Mouse (Mus musculus): ENCODE data around the gene Ell.
"Not testable (repeated sequence)": the region's sequence is repeated elsewhere in the genome, so short reads cannot be mapped to it uniquely, and the experiment has no call there.

The Ell gene

DNA sequence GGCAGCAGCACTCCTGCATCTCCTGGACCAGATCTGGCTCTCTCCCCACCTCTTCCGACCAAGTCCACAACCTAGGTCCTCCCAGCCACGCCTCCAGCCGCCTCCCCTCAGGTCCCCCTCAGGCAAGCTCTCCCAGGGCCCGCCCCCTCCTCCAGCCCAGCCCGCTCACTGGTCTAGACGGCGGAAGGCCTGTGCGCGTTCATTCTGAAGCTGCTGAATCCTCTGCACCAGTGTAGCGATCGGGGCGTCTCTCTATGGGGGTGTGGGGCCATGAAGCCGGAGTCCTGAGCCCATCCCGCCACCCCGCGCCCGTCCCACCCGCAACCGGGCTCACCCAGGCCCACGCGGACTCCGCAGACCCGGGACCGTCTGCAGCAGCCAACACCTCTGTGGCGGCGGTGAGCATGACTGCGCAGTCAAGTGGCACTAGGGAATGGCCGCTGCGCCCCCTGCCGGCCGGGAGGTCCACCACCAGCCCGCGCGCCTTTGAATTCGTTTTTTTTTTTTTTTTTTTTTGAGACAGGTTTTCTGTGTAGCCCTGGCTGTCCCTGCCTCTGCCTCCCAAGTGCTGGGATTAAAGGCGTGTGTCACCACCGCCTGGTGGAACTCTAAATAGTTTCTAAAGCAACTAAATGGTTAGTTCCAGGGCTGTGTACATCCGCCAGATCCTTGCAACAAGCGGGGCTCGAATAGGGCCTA lies 32.8 kb upstream of the Ell start, which contains the start of gene Rex1bd:
TSS of gene Rex1bd (minus strand) at position 425 of the 699 bp plus-strand sequence.
- peak; percentile 91 to 93 for DNase-seq (ENCODE audit: low spot score in 2 of 2)

DNA sequence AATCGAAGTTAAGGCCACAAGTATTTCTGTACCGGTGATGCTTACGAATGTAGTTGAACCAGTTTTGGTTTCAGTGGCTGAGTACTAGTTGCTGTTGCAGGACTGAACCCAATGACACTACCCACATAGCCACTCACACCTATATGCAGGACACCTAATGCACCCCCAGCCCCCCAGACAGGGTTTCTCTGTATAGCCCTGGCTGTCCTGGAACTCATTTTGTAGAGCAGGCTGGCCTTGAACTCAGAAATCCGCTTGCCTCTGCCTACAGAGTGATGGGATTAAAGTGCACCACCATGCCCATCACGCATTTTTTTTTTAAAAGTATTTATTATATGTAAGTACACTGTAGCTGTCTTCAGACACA lies 32.2 kb upstream of the Ell start:
- no peak for DNase-seq (ENCODE audit: low spot score in 2 of 2)

DNA sequence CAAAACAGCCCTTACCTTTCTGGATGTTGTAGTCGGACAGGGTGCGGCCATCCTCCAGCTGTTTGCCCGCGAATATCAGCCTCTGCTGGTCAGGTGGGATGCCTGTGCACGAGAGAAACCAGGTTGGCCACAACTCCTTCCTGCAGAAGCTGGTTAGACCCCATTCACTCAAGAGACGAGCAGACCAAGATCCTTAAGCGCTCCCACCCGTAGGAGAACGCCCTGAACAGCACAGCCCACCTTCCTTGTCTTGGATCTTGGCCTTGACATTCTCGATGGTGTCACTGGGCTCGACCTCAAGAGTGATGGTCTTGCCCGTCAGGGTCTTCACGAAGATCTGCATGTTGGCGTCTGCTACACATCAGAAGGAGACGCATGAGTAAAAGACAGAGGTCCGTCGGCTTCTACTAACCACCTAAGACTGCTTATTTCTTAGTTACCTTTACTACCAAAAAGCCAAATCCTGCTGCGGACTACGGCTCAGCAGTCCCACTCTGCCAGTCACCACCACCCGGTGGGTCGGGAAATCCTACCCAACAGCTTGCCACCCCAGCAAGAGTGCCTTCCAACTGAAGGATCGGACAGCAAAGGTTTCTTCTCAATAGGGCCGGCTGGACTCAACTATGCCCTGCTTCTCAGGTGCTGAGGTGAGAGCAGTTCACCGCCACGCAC lies 29.8 kb upstream of the Ell start:
- DNase-seq (ENCODE audit: low spot score in 2 of 2) = no peak

DNA sequence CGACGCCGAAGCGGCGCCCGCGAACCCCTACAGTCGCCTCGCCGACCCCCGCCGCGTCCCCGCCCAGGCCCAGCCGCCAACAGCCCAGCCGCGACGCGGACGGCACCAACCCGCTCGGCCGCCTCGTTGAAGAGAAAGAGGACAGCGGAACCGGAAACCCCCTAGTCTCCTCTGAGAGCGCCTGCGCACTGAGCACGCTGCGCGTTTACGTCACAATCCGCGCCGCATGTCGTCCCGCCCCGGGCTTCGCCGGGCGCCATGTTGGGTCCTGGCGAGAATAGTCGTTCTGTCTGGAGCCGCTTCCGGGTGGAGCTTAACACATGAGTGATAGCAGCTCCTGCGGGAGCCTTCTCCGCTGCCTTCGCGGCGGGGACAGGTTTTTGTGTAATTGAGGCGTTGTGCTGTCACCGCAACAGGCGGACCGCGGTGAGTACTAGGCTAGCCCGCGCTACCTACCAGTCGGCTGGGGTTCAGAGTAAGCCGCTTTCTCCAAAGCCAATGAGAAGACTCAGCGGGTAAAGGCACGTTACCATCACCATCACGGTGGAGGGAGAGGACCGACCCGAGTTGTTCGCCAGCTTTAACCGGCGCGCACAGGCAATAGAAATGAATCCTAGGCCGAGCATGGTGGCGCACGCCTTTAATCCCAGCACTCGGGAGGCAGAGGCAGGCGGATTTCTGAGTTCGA lies 28.9 kb upstream of the Ell start, which contains the start of gene Uba52:
TSS of gene Uba52 (minus strand) at position 574 of the 688 bp plus-strand sequence.
- peak; percentile 97 for DNase-seq (ENCODE audit: low spot score in 2 of 2)

DNA sequence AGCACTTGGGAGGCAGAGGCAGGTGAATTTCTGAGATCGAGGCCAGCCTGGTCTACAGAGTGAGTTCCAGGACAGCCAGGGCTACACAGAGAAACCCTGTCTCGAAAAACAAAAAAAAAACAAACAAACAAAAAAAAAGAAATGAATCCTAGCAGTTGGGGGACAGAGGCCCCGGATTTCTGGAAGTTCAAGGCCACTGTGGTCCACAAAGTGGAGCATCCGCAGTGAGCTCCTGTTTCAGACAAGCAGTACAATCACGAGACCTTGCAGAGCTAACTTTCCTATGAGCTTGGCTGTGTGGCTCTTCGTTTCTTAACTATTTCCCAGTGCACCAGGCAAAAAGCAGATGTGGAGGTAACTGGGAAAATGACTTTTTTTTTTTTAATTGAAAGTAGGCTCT lies 28.1 kb upstream of the Ell start:
- DNase-seq (ENCODE audit: low spot score in 2 of 2) = not testable (repeated sequence)

DNA sequence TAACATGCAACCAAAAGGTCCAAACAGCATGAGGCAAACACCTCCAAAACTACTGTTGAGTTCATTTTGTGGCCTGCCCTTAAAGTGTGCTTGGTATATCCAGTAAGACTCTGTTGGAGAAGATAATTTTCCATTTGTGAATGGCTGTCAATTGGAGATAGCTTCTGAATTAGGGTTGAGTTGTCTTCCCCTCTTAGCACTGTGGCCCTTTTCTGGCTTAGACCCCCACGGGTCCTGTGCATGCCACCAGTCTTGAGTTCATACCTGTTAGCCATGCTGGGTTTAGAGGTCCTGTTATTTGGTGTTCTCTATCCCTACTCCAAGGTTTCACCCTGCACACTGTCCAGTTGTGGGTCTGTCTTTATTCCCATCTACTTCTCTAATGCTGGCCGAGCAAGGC lies 27.5 kb upstream of the Ell start:
- no peak for DNase-seq (ENCODE audit: low spot score in 2 of 2)

DNA sequence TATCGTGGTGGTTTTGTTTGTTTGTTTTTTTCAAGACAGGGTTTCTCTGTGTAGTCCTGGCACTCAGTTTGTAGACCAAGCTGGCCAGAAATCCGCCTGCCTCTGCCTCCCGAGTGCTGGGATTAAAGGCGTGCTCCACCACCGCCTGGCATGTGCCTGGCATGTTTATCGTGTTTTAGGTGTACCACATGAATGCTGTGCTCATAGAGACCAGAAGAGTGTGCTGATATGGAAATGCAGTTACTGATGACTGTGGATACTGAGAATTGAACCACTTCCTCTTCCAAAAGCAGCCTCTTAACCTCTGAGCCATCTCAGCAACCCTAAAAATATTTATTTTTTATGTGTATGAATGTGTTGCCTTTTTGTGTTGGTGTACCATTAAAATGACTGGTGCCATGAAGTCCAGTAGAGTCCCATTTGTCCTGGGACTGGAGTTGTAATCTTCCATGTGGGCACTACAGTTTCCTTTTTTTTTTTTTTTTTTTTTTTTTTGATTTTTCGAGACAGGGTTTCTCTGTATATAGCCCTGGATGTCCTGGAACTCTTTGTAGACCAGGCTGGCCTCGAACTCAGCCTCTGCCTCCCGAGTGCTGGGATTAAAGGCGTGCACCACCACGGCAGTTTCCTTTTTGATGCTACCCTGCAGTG lies 26.9 kb upstream of the Ell start:
- DNase-seq (ENCODE audit: low spot score in 2 of 2) = no peak

DNA sequence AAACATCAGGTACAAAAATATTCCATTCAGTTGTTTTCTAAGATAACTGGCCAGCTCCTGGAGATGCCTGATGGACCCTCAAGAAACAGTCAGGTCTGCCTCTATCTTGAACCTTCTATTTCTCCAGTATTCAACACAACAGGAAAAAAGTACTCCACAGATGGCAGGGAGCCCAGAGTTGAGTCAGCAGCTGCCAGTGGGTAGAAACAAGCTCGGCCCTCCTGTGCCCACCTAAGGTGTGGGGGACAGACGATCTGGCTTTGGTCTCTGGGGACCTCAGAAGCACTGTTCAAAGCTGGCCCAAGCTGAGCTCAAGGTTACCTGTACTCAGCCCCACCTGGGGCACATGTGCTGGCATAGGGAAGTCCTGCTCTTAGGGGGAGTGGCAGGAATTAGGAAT lies 25.8 kb upstream of the Ell start:
- no peak for DNase-seq (ENCODE audit: low spot score in 2 of 2)

DNA sequence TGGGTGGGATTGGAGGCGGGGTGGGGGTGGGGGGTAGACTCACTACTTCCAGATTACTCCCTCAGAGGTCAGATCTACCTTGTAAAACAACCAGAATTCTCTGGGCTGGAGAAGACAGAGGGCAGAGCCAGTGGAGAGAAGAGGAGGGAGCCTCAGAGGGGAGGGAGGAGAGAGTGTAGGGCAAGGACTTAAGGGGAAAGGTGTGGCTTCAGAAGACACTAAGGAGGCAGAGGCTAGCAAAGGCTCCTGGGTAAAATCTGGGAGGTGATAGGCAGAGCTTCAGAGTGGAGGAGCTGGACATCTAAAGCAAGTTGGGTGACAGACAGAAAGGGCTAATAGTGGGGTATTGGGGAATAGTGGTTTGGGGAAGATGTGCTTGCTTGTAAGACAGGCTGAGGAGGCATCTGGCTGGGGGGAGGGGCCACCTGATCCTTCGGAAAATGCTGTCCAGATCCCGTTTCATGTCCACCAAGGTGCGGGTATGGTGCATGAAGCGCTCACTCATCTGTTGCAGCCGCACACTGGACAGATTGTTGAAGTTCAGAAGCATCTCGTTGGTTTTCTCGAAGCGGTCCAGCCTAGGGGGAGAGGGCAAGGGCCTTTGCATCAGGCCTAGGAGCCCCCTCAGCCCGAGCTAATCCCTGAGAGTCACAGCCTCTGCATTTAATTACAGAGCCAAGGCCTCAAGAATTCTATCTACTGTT lies 21.2 kb upstream of the Ell start:
- no peak for DNase-seq (ENCODE audit: low spot score in 2 of 2)

DNA sequence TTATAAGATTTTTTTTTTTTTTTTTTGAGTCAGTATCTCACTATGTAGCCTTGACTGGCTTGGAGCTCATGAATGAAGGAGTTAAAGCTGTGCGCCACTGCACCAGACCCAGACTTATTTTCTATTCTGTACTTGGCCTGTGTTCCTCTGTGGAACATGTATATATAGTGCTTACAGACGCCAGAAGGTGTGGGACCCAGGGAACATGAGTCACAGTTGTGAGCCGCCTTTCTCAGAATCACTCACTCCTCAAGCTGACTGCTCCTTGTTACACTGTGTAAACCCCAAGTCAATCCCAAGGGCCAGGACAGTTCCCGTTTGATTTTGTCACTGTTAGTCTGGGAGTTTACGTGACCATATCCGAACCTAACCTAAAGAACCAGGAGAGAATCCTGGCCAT lies 20.2 kb upstream of the Ell start:
- DNase-seq (ENCODE audit: low spot score in 2 of 2) = no peak

DNA sequence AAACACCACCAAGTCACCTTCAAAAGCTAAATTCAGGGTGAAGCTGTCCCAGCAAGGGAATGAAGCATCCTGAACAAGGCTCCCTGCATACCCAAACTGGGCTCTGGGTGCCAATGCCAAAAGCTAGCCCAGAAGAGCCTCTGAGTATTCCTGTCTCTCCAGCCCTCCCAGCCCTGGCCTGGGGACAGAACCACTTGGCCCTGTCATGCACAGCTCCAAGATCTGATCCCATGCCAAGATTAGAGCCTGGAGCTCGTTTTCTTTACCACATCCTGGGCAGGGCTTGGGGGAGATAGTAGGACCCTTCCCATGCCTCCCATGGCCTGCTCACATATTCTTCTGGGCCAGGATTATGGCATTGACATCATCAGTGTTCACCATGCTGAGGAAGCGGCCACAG lies 19.7 kb upstream of the Ell start:
- no peak for DNase-seq (ENCODE audit: low spot score in 2 of 2)

DNA sequence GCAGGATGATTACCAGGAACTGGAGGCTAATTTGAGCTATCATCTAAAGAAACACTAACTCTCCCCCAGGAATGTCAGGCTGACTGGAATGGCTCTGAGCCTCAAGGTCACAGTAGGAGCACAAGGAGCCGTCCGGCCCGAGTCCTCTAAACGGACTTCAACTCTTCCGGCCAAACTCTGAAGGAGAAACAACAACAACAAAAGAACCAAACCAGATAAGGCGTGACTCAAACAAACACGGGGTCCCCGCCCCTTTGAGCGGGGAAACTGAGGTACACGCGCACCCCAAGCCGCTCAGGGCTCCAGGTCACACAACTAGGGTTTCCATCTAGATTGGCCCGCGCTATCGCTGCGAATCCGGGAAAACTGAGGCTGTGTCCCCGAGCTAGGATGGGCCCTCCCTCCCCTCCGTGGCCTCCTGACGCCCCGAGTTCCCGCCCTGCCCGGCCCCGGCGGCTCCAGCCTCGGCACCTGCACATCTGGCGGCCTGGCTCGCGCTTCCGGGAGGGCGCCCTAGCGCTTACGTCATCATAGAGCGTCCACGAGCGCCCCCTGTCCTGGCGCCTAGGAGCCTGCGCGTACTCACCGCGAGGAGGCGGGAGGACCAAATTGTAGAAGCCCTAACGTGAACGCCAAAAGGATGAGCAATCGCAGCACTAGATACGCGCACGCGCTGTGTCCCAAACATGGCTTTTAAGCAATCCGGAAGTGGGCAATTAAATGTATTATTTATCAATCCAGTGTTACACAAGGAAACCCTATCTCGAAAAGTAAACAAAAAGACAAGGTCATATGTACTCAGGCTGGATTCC lies 16.5 kb upstream of the Ell start:
- DNase-seq (ENCODE audit: low spot score in 2 of 2) = peak; percentile 94 to 96

DNA sequence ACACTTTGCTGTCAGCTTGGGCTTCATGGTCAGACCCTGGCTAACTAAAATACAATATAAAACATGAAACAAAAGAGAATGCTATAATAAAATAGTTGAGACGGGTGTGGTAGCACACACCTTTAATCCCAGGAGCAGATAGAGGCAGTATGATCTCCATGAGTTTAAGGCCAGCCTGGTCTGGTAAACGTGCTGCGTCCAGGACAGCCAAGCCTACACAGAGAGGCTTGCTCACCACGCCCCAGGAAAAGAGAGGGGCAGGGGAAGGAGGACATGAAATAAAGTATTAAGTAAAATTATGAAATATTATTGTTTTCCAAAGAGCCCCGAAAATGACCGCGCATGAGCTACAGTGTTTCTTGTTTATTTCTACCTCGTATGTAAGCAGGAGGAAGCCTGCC lies 12.1 kb upstream of the Ell start:
- no peak for DNase-seq (ENCODE audit: low spot score in 2 of 2)

DNA sequence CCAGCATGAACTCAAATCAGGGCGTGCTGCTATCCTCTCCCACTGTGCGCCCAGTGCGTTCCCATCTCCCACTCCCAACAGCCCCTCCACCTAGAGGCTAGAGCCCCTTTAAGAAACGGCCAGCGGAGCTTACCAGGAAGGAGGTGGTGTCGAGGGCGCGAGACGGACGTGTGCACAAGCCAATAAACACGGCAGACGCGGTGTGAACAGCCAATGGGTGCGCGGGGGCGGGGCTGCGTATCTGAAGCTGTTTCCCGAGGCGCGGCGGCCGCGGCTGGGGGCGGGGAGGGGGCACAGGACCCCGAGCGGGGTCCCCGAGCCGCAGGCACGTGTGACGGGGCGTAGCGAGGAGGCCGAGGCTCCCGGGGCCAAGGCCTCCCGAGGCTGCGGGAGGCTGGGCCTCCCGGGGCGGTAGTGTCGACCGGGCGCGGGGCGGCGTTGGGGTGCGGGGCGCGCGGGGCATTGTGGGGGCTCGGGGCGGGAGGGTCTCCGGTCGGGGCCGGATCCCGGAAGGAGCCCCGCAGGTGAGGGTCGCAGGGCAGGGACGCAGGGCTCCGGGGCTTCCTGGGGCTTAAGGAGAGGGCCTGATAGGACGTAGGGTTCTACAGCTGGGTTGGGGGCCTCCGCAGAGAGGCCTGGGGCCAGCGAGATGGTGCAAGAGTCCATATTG lies 11.6 kb upstream of the Ell start, which contains the start of the genes Fkbp8 and Kxd1:
TSS of gene Fkbp8 (plus strand) at position 213 of the 670 bp plus-strand sequence.
TSS of gene Kxd1 (minus strand) at position 445 of the 670 bp plus-strand sequence.
- peak; percentile 95 for DNase-seq (ENCODE audit: low spot score in 2 of 2)

DNA sequence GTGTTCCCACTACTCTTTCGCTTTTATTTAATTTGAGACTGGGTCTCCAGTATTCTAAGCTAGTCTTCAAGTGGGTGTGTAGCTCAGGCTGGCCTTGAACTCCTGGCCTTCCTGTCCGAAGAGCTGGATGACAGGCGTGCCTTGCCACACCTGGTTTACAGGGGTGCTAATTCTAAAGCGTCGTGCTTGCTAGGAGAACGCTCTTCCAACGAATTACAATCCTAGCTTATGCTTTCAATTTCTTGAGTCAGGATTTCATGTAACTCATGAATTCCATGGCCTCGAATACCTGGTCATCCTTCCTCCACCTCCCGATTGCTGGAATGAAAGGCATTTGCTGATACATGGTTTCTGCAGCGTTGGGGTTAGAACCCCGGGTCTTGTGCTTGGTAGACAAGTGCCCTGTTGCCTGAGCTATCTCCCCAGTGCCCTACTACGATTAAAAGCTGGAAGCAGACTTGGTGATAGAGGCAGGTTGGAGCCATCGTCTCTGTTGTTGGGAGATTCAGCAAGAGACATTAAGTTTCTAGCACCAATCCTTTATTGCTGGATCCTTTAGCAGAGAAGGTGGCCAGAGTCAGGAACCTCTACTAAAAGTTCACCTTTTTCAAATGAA lies 11.0 kb upstream of the Ell start:
- no peak for DNase-seq (ENCODE audit: low spot score in 2 of 2)

DNA sequence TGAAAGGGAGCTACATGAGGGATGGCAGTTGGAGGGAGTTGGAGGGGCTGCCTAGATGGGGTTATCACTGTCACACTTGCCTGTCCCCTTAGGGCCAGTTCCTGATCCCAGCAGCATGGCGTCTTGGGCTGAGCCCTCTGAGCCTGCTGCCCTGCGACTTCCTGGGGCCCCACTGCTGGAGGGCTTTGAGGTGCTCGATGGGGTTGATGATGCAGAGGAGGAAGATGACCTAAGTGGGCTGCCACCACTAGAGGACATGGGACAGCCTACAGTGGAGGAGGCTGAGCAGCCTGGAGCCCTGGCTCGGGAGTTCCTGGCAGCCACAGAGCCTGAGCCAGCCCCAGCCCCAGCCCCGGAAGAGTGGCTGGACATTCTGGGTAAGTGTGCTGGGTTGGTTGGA lies 10.0 kb upstream of the Ell start:
- no peak for DNase-seq (ENCODE audit: low spot score in 2 of 2)

DNA sequence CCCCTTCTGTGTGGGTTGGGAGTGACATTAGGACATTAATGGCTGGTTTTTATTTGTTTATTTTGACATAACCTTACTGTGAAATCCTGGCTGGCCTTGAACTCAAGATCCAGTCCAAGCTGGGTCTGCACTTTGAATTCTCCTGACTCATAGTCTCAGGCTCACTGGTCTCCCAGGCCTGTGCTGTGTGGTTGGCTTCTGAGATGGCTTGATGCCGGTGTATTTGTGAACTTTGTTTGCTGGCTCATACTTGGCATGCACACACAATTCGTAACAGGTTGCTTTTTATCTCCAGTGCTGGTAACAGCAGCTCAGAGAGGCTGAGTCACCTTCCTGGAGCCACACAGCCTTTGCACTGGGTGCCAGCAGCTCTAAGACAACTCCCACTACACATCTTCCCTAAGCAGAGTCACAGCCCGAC lies 9.5 kb upstream of the Ell start:
- DNase-seq (ENCODE audit: low spot score in 2 of 2) = no peak

DNA sequence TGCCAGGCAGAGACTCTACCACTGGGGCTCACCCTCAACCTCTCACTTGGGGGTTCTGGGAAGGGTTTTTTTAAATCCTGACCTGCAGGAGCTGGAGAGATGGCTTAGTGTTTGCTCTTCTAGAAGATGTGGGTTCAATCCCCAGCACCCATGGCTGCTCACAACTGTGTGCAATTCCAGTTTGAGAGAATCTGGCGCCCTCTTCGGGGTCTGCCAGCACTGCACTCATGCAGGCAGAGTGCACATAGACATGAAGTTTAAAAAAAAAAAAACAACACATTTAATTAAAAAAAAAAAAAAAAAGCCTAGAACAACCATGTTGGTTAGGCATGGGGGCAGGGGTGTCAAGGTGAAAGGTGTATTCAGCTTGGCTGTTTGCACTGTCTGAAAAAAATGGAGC lies 8.9 kb upstream of the Ell start:
- DNase-seq (ENCODE audit: low spot score in 2 of 2) = no peak

DNA sequence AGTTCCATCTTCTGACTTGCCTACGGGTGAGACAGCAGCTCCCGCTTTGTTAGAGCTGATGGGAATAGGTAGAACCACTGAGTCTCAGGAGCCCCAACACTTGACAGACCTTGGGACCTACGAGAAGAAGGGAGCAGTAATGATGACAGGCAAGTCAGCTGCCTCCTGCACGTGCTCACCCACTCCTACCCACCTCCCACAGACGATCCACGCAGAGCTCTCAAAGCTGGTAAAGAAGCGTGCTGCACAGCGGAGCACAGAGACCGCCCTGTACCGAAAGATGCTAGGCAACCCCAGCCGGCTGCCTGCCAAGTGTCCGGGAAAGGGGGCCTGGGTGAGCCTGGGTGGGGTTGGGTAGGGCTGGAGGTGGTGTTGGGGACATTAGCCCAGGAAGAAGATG lies 5.0 kb upstream of the Ell start:
- DNase-seq (ENCODE audit: low spot score in 2 of 2) = no peak

DNA sequence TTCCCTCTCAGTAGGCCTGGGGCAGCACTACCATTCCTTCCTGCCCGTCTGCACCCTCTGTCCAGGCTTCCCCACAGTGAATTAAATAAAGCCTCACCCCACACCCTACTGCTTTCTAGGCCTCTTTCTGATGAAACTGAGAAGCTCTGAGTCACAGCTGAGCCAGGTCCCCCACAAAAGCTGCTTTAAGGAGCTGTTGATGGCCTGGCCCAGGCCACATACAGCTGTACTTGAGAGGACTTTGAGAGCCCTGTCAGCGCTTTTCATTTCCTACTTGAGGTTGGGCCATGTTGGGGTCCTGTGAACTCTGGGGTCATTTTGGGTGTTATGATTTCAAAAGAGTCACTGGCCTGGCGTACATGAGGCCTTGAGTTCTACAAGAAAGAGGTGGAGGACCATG lies 4.0 kb upstream of the Ell start:
- no peak for DNase-seq (ENCODE audit: low spot score in 2 of 2)

Measured in natural killer cell, adult 2 months (primary cell).